Mouse (Mus musculus): ENCODE measurements at regions not wholly inside any gene's neighbourhood (a gene's known extent, or its start where the extent isn't known, plus 50 kb on each side); places are given as distances from the start of the nearest gene placed in this dataset.

- ATAC-seq (ENCODE audit: insufficient read depth) (no peak), DNase-seq (ENCODE audit: low read depth in 3 of 3, low spot score in 3 of 3) (no peak)
- 67% methylated on average over 6 of the region's 6 CpGs for WGBS (ENCODE audit: insufficient replicate concordance)
- no peak overlapping the region for H3K4me3 ChIP-seq (ENCODE audit: insufficient read depth in 1 of 2, low read depth in 2 of 2, low read length in 2 of 2)
- no peak overlapping the region for H3K4me2 ChIP-seq (ENCODE audit: low read depth)
- no peak overlapping the region for H3K27ac ChIP-seq
- H3K27me3 ChIP-seq (ENCODE audit: control insufficient read depth, insufficient read depth, low read length), result no peaks in the 10 kb centered on the region
- H3K9me3 ChIP-seq (ENCODE audit: control insufficient read depth, low read length), result no peaks in the 10 kb centered on the region
- TF ChIP-seq EP300 (IDR thresholded peaks at IDR 0.05; ENCODE audit: low read depth) (no peak), CTCF (IDR thresholded peaks at IDR 0.05; ENCODE audit: low read depth) (no peak)
- no peak overlapping the region for H3K9ac ChIP-seq (replicated peaks)
- H3K36me3 ChIP-seq (replicated peaks; ENCODE audit: control insufficient read depth, insufficient read depth, low read depth), result no peaks in the 10 kb centered on the region
- no peaks in the 10 kb centered on the region for H3K4me1 ChIP-seq (replicated peaks; ENCODE audit: control insufficient read depth in 2 of 2, insufficient read depth in 2 of 2, low read length in 1 of 2)
Observed at GRCm38 (mm10) chr9:41914611-41915010, 209.5 kb downstream of the Sorl1 start.

GRCm38 (mm10) chr9:41913911-41914310 lies 210.2 kb downstream of the Sorl1 start:
- Histone ChIP-seq H3K4me2 (ENCODE audit: low read depth) (no peak overlapping the region), H3K9ac (replicated peaks) (no peak overlapping the region), H3K4me3 (ENCODE audit: insufficient read depth in 1 of 2, low read depth in 2 of 2, low read length in 2 of 2) (no peak overlapping the region), H3K4me1 (replicated peaks; ENCODE audit: control insufficient read depth in 2 of 2, insufficient read depth in 2 of 2, low read length in 1 of 2) (no peaks in the 10 kb centered on the region), H3K9me3 (ENCODE audit: control insufficient read depth, low read length) (no peaks in the 10 kb centered on the region), H3K27me3 (ENCODE audit: control insufficient read depth, insufficient read depth, low read length) (no peaks in the 10 kb centered on the region), H3K27ac (no peak overlapping the region), H3K36me3 (replicated peaks; ENCODE audit: control insufficient read depth, insufficient read depth, low read depth) (no peaks in the 10 kb centered on the region)
- ATAC-seq (ENCODE audit: insufficient read depth), result no peak
- no peak for DNase-seq (ENCODE audit: low read depth in 3 of 3, low spot score in 3 of 3)
- WGBS (ENCODE audit: insufficient replicate concordance), result 52% methylated on average over 3 of the region's 3 CpGs
- no peak for TF ChIP-seq CTCF (IDR thresholded peaks at IDR 0.05; ENCODE audit: low read depth)
- TF ChIP-seq EP300 (IDR thresholded peaks at IDR 0.05; ENCODE audit: low read depth), result no peak

- Histone ChIP-seq H3K27me3 (ENCODE audit: control insufficient read depth, insufficient read depth, low read length) (no peaks in the 10 kb centered on the region), H3K36me3 (replicated peaks; ENCODE audit: control insufficient read depth, insufficient read depth, low read depth) (no peaks in the 10 kb centered on the region), H3K9ac (replicated peaks) (no peak overlapping the region), H3K27ac (no peak overlapping the region), H3K4me3 (ENCODE audit: insufficient read depth in 1 of 2, low read depth in 2 of 2, low read length in 2 of 2) (no peak overlapping the region), H3K9me3 (ENCODE audit: control insufficient read depth, low read length) (no peaks in the 10 kb centered on the region), H3K4me2 (ENCODE audit: low read depth) (no peak overlapping the region), H3K4me1 (replicated peaks; ENCODE audit: control insufficient read depth in 2 of 2, insufficient read depth in 2 of 2, low read length in 1 of 2) (no peaks in the 10 kb centered on the region)
- 64% methylated on average over 5 of the region's 5 CpGs for WGBS (ENCODE audit: insufficient replicate concordance)
- ATAC-seq (ENCODE audit: insufficient read depth) (no peak), DNase-seq (ENCODE audit: low read depth in 3 of 3, low spot score in 3 of 3) (no peak)
- TF ChIP-seq EP300 (IDR thresholded peaks at IDR 0.05; ENCODE audit: low read depth), result no peak
- TF ChIP-seq CTCF (IDR thresholded peaks at IDR 0.05; ENCODE audit: low read depth), result no peak
Observed at GRCm38 (mm10) chr9:41912482-41912881, 211.6 kb downstream of the Sorl1 start.

- H3K27ac ChIP-seq, result no peak overlapping the region
- H3K9me3 ChIP-seq (ENCODE audit: control insufficient read depth, low read length), result no peaks in the 10 kb centered on the region
- WGBS (ENCODE audit: insufficient replicate concordance), result 69% methylated on average over 8 of the region's 8 CpGs
- no peak overlapping the region for H3K9ac ChIP-seq (replicated peaks)
- H3K4me1 ChIP-seq (replicated peaks; ENCODE audit: control insufficient read depth in 2 of 2, insufficient read depth in 2 of 2, low read length in 1 of 2), result no peaks in the 10 kb centered on the region
- H3K4me2 ChIP-seq (ENCODE audit: low read depth), result no peak overlapping the region
- TF ChIP-seq CTCF (IDR thresholded peaks at IDR 0.05; ENCODE audit: low read depth) (no peak), EP300 (IDR thresholded peaks at IDR 0.05; ENCODE audit: low read depth) (no peak)
- H3K4me3 ChIP-seq (ENCODE audit: insufficient read depth in 1 of 2, low read depth in 2 of 2, low read length in 2 of 2), result no peak overlapping the region
- H3K36me3 ChIP-seq (replicated peaks; ENCODE audit: control insufficient read depth, insufficient read depth, low read depth), result no peaks in the 10 kb centered on the region
- ATAC-seq (ENCODE audit: insufficient read depth) (no peak), DNase-seq (ENCODE audit: low read depth in 3 of 3, low spot score in 3 of 3) (no peak)
- no peaks in the 10 kb centered on the region for H3K27me3 ChIP-seq (ENCODE audit: control insufficient read depth, insufficient read depth, low read length)
Observed at GRCm38 (mm10) chr9:41900606-41900974, 223.5 kb downstream of the Sorl1 start.

- Histone ChIP-seq H3K36me3 (replicated peaks; ENCODE audit: control insufficient read depth, insufficient read depth, low read depth) (no peaks in the 10 kb centered on the region), H3K4me3 (ENCODE audit: insufficient read depth in 1 of 2, low read depth in 2 of 2, low read length in 2 of 2) (no peak overlapping the region), H3K27ac (no peak overlapping the region), H3K4me2 (ENCODE audit: low read depth) (no peak overlapping the region), H3K9ac (replicated peaks) (no peak overlapping the region), H3K27me3 (ENCODE audit: control insufficient read depth, insufficient read depth, low read length) (no peaks in the 10 kb centered on the region), H3K4me1 (replicated peaks; ENCODE audit: control insufficient read depth in 2 of 2, insufficient read depth in 2 of 2, low read length in 1 of 2) (no peaks in the 10 kb centered on the region), H3K9me3 (ENCODE audit: control insufficient read depth, low read length) (no peaks in the 10 kb centered on the region)
- DNase-seq (ENCODE audit: low read depth in 3 of 3, low spot score in 3 of 3) (no peak), ATAC-seq (ENCODE audit: insufficient read depth) (no peak)
- TF ChIP-seq CTCF (IDR thresholded peaks at IDR 0.05; ENCODE audit: low read depth) (no peak), EP300 (IDR thresholded peaks at IDR 0.05; ENCODE audit: low read depth) (no peak)
- 41% methylated on average over 11 of the region's 11 CpGs for WGBS (ENCODE audit: insufficient replicate concordance)
Observed at GRCm38 (mm10) chr9:41899766-41900605, 224.1 kb downstream of the Sorl1 start.

Data from liver, embryonic 14.5 days (tissue).